Mouse (Mus musculus): ENCODE data around the gene Gm17651. TPM values are rescaled to one million over a fixed set of nuclear protein-coding genes. Genes with fewer than 3 reads are reported as not detected.

The Gm17651 gene
- not detected for polyA plus RNA-seq (2017; shearing (Covaris generic))

DNA sequence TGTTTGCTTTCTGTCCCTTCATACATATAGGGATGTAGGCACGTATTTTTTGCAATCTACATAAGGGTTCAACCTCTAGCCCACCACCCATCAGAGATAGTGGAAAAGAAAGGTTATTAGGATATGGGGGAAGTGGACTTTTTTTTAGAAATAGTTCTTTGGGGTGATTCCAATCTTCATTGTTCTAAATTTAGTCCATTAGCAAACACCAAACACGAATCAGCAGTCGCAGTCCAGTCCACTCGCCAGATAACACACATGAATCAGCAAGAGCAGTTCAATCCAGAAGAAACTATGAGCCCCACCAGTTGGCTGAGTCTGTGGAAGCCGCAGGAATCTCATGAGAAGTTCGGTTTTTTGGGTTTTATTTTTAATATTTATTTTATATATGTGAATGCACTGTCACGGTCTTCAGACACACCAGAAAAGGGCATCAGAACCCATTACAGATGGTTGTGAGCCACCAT, at the start of gene Gm17651:
TSS of gene Gm17651 (minus strand) at position 51 of the 467 bp plus-strand sequence.

DNA sequence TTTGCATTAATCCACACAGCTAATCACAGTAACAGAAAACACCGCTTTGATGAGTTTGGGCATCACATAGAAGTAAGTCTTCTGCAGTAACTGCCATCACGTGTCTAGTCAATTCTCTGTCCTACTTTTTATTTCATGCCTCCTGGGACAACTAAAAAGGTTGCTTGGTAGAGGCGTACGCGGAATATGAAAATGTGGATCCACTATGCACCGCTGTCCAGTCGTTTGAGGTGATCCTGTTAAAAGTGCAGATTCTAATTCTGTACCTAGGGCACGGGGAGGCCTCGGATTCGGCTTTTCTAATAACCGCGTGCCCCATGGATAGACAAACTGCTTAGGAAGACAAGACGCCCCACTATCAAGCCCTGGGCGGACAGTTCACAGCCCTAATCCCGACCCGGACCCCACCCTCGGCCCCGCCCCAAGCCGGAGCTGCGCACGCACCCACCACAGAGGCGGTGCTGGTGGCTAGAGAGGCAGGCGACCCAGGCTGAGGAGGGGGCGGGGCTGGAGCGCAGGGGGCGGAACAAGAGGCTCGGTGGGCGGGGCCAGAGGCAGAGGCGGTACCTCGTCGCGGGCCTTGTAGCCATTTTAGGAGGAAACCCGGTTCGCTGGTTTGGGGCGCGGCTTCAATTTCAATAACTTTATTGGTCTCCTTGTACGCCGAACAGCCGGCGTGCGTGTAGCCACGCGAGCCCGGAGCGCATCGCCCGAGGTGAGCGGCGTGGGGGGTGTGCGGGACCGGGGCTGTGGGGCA, 16.7 kb downstream of the Gm17651 start, which contains the start of gene Prkab2:
TSS of gene Prkab2 (plus strand) at position 539 of the 757 bp plus-strand sequence.

DNA sequence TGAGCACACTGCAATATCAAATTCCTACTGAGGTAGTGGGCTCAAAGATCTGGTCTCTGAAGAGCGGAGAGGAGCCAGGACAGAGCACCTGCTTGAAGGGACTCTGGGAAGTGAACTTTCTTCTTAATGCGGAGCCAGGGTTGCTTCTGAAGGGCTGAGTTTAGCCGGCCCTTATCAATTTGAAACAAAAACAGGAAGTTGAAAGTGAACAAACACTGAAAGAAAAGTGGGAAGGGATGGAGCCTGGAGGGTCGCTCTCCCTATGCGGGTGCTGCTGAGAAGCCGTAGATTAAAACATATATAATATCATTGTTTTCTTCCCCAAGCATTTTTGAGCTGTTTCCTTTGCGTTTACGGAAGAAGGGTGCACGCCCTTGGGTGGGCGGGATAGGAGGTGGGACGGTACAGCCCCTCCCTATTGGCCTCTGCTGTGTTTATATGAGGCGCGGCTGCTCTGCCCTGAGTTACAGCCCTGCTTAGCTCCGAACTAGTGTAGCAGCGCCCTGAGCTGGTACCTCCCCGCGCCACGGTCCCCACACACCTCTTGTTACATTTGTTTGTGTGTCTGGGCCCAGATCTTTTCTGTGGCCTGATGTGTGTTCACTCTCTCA, 46.0 kb downstream of the Gm17651 start, which contains the start of gene Fmo5:
TSS of gene Fmo5 (plus strand) at position 414 of the 611 bp plus-strand sequence.

Other genes starting within 250 kb of the Gm17651 start
- 10 to 100 TPM; 35.2 to 54.5 TPM for gene Chd1l, start 64.5 kb downstream of the Gm17651 start, polyA plus RNA-seq (2017; shearing (Covaris generic))
- 10 to 100 TPM; 15.7 to 16.1 TPM for gene Fmo5, start 45.9 kb downstream of the Gm17651 start, polyA plus RNA-seq (2017; shearing (Covaris generic))
- 1 to 10 TPM; 2.1 to 4.7 TPM for gene Prkab2, start 16.5 kb downstream of the Gm17651 start, polyA plus RNA-seq (2017; shearing (Covaris generic))
- gene Pde4dip, start 214.0 kb upstream of the Gm17651 start, polyA plus RNA-seq (2017; shearing (Covaris generic)): 10 to 100 TPM; 20.9 to 30.1 TPM
- gene Sec22b, start 226.5 kb upstream of the Gm17651 start, polyA plus RNA-seq (2017; shearing (Covaris generic)): 10 to 100 TPM; 90.1 to 91.9 TPM